Mouse (Mus musculus) embryonic facial prominence, embryonic 12.5 days (tissue): ENCODE data around the gene Mtss1l. TPM values are rescaled to one million over a fixed set of nuclear protein-coding genes. Genes with fewer than 3 reads are reported as not detected.

Source experiments
- ATAC-seq: fragments of 200-750 bp; cut with Nextera tagmentation; 2 replicates; pipeline ENCODE4 v1.8.0; 2017; ENCODE audit not compliant: insufficient number of reproducible peaks, insufficient read depth, low FRiP score, low TSS enrichment
- H3K27ac ChIP-seq: fragments of 300-500 bp; sonication (generic); 2 replicates; pipeline ENCODE4 v1.5.1; 2016; ENCODE audit warnings: mild to moderate bottlenecking
- H3K27me3 ChIP-seq: fragments of 300-500 bp; sonication (generic); 2 replicates; pipeline ENCODE4 v1.6.1; 2016; ENCODE audit warnings: mild to moderate bottlenecking, moderate library complexity
- H3K36me3 ChIP-seq: fragments of 300-500 bp; sonication (generic); 2 replicates; pipeline ENCODE4 v1.6.1; 2016; ENCODE audit warnings: mild to moderate bottlenecking
- H3K4me1 ChIP-seq: fragments of 300-500 bp; sonication (generic); 2 replicates; pipeline ENCODE4 v1.6.1; 2016
- H3K4me2 ChIP-seq: fragments of 300-500 bp; sonication (generic); replicated peaks from 2 replicates; pipeline ENCODE4 v1.6.1; 2016; ENCODE audit warnings: mild to moderate bottlenecking, moderate library complexity
- H3K4me3 ChIP-seq: fragments of 300-500 bp; sonication (generic); 2 replicates; pipeline ENCODE4 v1.5.1; 2016; ENCODE audit warnings: mild to moderate bottlenecking
- H3K9ac ChIP-seq: fragments of 300-500 bp; sonication (generic); 2 replicates; pipeline ENCODE4 v1.6.1; 2016; ENCODE audit warnings: mild to moderate bottlenecking, moderate library complexity
- H3K9me3 ChIP-seq: fragments of 300-500 bp; sonication (generic); 2 replicates; pipeline ENCODE4 v1.6.1; 2016; ENCODE audit warnings: mild to moderate bottlenecking, moderate library complexity
- WGBS: fragments of 180-500 bp; shearing (Covaris S2); methylation state at CpG from one replicate; pipeline ENCODE4 v1.1.7; 2016; 5-methylcytosine and 5-hydroxymethylcytosine counted together
- polyA plus RNA-seq: library from polyadenylated mRNA; unstranded; fragments of >200 nt; fragmentation: Nextera tagmentation; extraction: Ambion mirVana; gene quantifications from 2 replicates; pipeline ENCODE4 v1.2.1, GENCODE M21; 2016

The Mtss1l gene
- polyA plus RNA-seq, 1 experiment from 2014 or later: 10.9 TPM

GRCm38 (mm10) chr8:110722414-110723011 lies 1.2 kb downstream of the Mtss1l start:
- Histone ChIP-seq H3K36me3 (peaks cover 16% of the 10 kb centered on the region), H3K27ac (peak overlapping the region; percentile 90; the same call in 1 of the 2 replicates), H3K9me3 (no peaks in the 10 kb centered on the region), H3K4me3 (peak overlapping the region; percentile 88), H3K4me1 (peaks cover 78% of the 10 kb centered on the region), H3K27me3 (no peaks in the 10 kb centered on the region), H3K4me2 (peak overlapping the region; percentile 87), H3K9ac (peak overlapping the region; percentile 93)
- no peak for ATAC-seq
- 47% methylated on average over 11 of the region's 11 CpGs for WGBS

DNA sequence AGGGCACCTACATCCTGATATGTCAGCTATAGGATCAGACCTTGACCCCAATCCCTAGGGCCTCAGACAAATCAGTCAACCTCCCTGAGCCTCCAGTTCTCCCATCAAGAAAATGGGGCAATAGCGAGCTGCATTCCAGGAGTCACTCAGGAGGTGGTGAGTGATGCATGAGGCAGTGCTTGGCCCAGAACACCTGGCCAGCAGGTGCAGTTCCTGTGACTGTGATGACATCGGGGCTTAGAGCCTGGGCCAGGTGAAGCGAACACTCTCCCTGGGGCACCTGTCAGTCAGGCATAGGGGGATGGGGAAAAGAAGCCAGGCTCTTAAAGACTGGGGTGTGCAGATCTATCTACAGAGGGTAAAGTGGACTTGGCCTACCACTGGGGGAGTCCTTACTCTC lies 3.2 kb downstream of the Mtss1l start:
- peak overlapping the region; percentile 74; the same call in 1 of the 2 replicates for H3K27ac ChIP-seq
- ATAC-seq: no peak
- no peak overlapping the region for H3K4me3 ChIP-seq
- H3K4me1 ChIP-seq: peaks cover 64% of the 10 kb centered on the region
- 74% methylated on average over 3 of the region's 3 CpGs for WGBS
- no peaks in the 10 kb centered on the region for H3K27me3 ChIP-seq
- peaks cover 36% of the 10 kb centered on the region for H3K36me3 ChIP-seq
- no peaks in the 10 kb centered on the region for H3K9me3 ChIP-seq
- peak overlapping the region; percentile 8; the same call in 1 of the 2 replicates for H3K4me2 ChIP-seq
- H3K9ac ChIP-seq: no peak overlapping the region

DNA sequence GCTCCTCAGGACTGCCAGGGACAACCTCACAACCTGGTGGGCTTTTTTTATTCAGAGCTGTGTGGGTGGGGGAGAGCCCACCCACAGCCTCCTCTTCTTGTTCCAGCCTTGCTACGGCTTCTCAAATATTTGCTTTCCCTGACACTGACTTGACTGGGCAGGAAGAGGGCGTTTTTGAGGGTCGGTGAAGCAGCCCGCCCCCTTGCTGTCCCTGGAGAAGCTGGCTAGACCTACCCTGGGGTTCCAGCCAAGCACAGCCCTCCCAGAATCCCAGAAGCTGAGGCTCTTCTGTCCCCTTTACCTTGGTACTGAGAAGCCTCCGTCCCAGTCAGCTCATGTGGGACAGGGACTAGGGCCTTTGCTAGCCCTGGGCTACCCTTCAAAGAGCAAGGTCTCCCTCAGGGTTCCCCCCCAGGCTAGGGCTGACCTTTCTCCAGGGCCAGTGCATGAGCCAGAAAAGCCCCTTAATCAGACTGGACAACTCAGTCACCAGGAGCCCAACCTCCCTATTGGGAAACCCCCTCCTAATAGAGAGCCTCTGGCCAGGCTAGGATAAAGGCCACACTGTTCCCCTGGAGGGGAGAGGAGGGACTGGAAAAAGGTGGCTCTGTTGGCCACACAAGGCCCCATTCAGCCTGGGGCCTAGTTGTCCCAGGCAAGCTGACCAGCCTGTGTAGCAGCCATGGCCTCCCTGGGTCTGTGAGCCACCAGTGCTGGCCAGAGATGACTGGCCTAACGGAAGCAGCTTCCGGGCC lies 4.0 kb downstream of the Mtss1l start:
- peaks cover 44% of the 10 kb centered on the region for H3K36me3 ChIP-seq
- H3K27ac ChIP-seq: peak overlapping the region; percentile 74
- H3K4me3 ChIP-seq: no peak overlapping the region
- no peak for ATAC-seq
- no peaks in the 10 kb centered on the region for H3K27me3 ChIP-seq
- H3K9me3 ChIP-seq: no peaks in the 10 kb centered on the region
- WGBS: 26% methylated on average over 7 of the region's 7 CpGs
- peak overlapping the region; percentile 36; the same call in 1 of the 2 replicates for H3K9ac ChIP-seq
- H3K4me1 ChIP-seq: peaks cover 56% of the 10 kb centered on the region
- H3K4me2 ChIP-seq: peak overlapping the region; percentile 8; the same call in 1 of the 2 replicates

DNA sequence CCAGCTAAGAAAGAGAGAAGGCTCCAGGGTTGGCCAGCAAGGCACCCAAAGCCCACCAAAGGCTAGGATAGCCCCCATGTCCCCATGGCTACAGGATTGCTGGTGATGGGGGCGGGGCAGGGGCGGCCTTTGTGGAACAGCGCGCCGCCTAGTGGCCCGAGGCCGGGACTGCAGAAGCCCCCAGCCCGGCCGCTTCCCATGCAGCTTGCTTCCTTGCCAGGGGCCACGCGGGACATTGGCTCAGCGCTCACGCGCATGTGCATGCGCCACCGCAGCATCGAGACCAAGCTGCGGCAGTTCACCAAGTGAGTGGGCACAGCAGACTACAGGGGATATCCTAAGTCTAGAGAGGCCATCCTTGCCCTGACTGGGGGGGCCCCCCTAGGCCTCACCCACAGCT lies 5.6 kb downstream of the Mtss1l start:
- H3K4me2 ChIP-seq: no peak overlapping the region; the same call in 1 of the 2 replicates
- H3K4me1 ChIP-seq: peaks cover 50% of the 10 kb centered on the region
- H3K27ac ChIP-seq: no peak overlapping the region
- no peaks in the 10 kb centered on the region for H3K27me3 ChIP-seq
- no peak overlapping the region for H3K4me3 ChIP-seq
- H3K36me3 ChIP-seq: peaks cover 59% of the 10 kb centered on the region
- ATAC-seq: no peak
- peak overlapping the region; percentile 15; the same call in 1 of the 2 replicates for H3K9ac ChIP-seq
- 7% methylated on average over 18 of the region's 18 CpGs for WGBS
- no peaks in the 10 kb centered on the region for H3K9me3 ChIP-seq

GRCm38 (mm10) chr8:110731346-110731859 lies 10.1 kb downstream of the Mtss1l start:
- Histone ChIP-seq H3K36me3 (peaks cover 91% of the 10 kb centered on the region), H3K4me2 (no peak overlapping the region), H3K27ac (no peak overlapping the region), H3K4me1 (peaks cover 7% of the 10 kb centered on the region; the same call in 1 of the 2 replicates), H3K9ac (no peak overlapping the region), H3K27me3 (no peaks in the 10 kb centered on the region), H3K4me3 (no peak overlapping the region), H3K9me3 (no peaks in the 10 kb centered on the region)
- ATAC-seq: no peak; the same call in 1 of the 2 replicates
- 88% methylated on average over 8 of the region's 8 CpGs for WGBS

GRCm38 (mm10) chr8:110733036-110733435 lies 11.8 kb downstream of the Mtss1l start:
- Histone ChIP-seq H3K4me3 (no peak overlapping the region), H3K9me3 (no peaks in the 10 kb centered on the region), H3K9ac (no peak overlapping the region), H3K27me3 (no peaks in the 10 kb centered on the region), H3K4me1 (no peaks in the 10 kb centered on the region), H3K27ac (no peak overlapping the region), H3K36me3 (peaks cover 93% of the 10 kb centered on the region), H3K4me2 (no peak overlapping the region)
- 97% methylated on average over 8 of the region's 8 CpGs for WGBS
- ATAC-seq: no peak

GRCm38 (mm10) chr8:110738591-110739195 lies 17.4 kb downstream of the Mtss1l start:
- 93% methylated on average over 35 of the region's 35 CpGs for WGBS
- Histone ChIP-seq H3K9me3 (no peaks in the 10 kb centered on the region), H3K4me1 (no peaks in the 10 kb centered on the region), H3K27ac (no peak overlapping the region), H3K4me3 (no peak overlapping the region), H3K36me3 (peaks cover 63% of the 10 kb centered on the region), H3K9ac (no peak overlapping the region), H3K4me2 (no peak overlapping the region), H3K27me3 (no peaks in the 10 kb centered on the region)
- no peak for ATAC-seq

GRCm38 (mm10) chr8:110740629-110741175 lies 19.4 kb downstream of the Mtss1l start:
- no peak overlapping the region for H3K4me3 ChIP-seq
- no peaks in the 10 kb centered on the region for H3K27me3 ChIP-seq
- no peak overlapping the region for H3K4me2 ChIP-seq
- no peak overlapping the region for H3K9ac ChIP-seq
- no peaks in the 10 kb centered on the region for H3K4me1 ChIP-seq
- ATAC-seq: no peak
- H3K9me3 ChIP-seq: no peaks in the 10 kb centered on the region
- peaks cover 46% of the 10 kb centered on the region for H3K36me3 ChIP-seq
- H3K27ac ChIP-seq: no peak overlapping the region
- 85% methylated on average over 5 of the region's 5 CpGs for WGBS

GRCm38 (mm10) chr8:110741816-110742451 lies 20.7 kb downstream of the Mtss1l start:
- Histone ChIP-seq H3K27me3 (no peaks in the 10 kb centered on the region), H3K4me1 (no peaks in the 10 kb centered on the region), H3K4me2 (no peak overlapping the region), H3K9me3 (no peaks in the 10 kb centered on the region), H3K36me3 (peaks cover 35% of the 10 kb centered on the region), H3K4me3 (no peak overlapping the region), H3K9ac (no peak overlapping the region), H3K27ac (no peak overlapping the region)
- no peak for ATAC-seq
- WGBS: 77% methylated on average over 15 of the region's 15 CpGs

- Histone ChIP-seq H3K4me3 (no peak overlapping the region), H3K27ac (no peak overlapping the region), H3K9ac (no peak overlapping the region), H3K4me1 (no peaks in the 10 kb centered on the region), H3K4me2 (no peak overlapping the region), H3K27me3 (no peaks in the 10 kb centered on the region), H3K36me3 (peaks cover 30% of the 10 kb centered on the region), H3K9me3 (no peaks in the 10 kb centered on the region)
- no peak for ATAC-seq
- 82% methylated on average over 5 of the region's 5 CpGs for WGBS
Observed at GRCm38 (mm10) chr8:110742452-110742818, 21.2 kb downstream of the Mtss1l start.

DNA sequence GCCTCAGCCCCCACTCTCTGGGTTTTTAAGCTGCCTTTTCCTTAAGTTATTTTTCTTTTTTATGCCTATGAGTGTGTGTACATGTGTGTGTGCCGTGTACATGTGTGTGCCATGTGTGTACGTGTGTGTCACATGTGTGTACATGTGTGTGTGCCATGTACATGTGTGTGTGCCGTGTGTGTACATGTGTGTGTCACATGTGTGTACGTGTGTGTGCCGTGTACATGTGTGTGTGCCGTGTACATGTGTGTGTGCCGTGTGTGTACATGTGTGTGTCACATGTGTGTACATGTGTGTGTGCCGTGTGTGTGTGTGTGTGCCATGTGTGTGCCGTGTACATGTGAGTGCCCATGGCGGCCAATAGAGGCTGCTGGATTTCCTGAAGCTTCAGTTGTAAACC lies 23.9 kb downstream of the Mtss1l start:
- 87% methylated on average over 10 of the region's 10 CpGs for WGBS
- Histone ChIP-seq H3K27ac (no peak overlapping the region), H3K36me3 (peaks cover 3% of the 10 kb centered on the region; the same call in 1 of the 2 replicates), H3K9ac (no peak overlapping the region), H3K4me2 (no peak overlapping the region), H3K4me1 (no peaks in the 10 kb centered on the region), H3K9me3 (no peaks in the 10 kb centered on the region), H3K27me3 (no peaks in the 10 kb centered on the region), H3K4me3 (no peak overlapping the region)
- no peak for ATAC-seq
